Mouse (Mus musculus) fat pad, adult 2 months (tissue): ENCODE results near the gene Wnt3a.
"Not testable (repeated sequence)": the region's sequence is repeated elsewhere in the genome, so short reads cannot be mapped to it uniquely, and the experiment has no call there.

Source experiments
- DNase-seq: peaks from one replicate; pipeline ENCODE4 v3.0.0-alpha.2; 2011; ENCODE audit warnings: low read depth, low spot score; ENCODE audit errors: extremely low read depth

Gene Wnt3a

DNA sequence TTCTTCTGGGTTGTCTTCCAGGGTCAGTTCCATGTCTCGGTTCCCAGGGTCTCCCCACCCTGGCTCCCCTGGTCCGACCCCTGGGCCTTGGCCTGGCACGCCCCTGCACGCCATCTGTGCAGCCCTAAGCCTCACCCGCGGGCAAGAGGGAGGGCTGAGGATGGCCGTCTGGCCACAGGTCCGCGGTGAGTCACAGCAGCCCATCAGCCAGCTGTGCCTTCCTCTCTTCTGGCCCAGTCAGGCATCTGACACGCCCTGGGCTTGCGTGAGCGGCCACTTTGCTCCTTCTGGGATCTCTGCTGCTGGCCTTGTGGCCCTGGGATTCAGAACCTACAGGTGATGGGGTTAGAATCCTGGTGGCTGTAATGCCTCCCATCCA, 17.6 kb upstream of the Wnt3a start:
- no peak for DNase-seq

DNA sequence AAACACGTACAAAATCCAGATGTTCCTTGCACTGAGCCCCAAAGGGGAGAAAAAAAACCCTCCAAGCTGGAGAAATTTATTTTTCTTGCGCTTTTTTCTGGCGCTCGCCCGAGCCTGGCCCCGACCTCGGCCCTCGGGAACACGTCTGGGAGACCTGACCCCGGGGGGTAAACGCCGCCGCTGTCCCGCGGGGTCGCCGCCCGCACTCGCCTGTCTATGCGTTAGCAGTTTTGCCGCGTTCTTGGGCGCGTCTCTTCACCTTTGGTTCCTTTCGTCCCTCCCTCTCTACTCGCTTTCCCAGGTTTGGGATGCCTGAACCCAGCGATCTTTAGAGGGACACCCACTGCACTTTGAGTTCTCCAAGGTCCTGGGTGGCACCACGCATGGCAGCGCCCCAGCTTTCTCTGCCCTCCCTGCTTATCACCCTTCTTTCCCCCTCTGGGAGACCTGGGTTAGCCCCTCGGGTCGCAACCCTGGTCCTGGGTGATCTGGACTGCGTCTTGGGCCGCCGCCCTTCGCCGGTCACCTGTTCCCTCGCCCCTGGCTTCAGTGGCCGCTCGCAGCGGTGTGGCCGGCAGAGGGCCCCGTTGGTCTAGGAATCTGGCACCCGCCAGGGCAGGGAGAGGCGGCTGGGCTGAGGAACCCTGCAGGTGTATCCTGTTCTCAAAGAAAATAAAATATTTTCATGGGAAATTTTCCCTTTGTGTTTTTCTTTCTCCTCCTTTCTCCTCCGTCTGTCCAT, 17.0 kb upstream of the Wnt3a start:
- no peak for DNase-seq

DNA sequence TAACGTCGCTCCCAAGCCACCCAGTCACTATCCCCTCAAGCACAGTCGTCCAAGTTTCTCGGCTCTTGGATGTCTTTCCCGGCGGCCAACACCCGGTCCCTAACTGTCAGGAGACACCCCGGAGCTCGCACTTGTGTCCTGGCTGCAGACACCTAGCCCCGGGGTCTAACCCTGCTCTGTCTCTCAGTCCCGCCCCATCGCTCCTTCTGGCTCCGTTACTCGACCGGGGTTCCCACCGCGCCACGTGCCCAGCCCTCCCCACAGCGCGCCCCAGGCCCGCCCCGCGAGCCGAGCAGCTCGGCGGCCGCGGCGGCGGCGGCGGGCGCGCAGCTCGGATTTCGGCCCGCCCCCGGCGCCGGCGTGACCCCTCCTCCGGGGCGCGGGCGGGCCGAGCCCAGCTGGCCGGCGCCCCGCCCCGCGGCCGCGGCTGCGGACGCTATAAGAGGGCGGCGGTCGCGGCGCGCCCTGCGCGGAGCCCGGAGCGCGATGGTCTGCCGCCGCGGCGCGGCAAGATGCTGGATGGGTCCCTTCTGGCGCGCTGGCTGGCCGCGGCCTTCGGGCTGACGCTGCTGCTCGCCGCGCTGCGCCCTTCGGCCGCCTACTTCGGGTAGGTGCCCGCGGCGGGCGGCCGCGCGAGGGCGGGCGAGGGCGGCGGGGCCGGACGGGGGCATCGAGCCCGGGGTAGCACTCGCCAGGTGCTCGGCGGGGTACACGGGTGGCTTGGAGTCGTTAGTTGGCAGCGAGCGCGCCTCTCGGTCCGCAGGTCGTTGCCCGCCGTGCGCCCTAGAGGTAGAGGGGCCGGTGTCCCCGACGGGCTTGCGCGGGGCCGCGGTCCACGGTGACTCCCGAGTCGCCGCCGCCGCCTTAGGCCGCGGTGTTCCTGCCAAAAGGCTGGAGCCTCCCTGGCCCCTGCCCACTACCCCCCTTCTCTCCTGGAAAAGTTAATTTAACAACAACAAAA, 16.2 kb upstream of the Wnt3a start, which contains the start of gene Wnt9a:
Gene Wnt9a (plus strand): TSS at position 468 of the 961 bp plus-strand sequence.
- DNase-seq, result no peak

DNA sequence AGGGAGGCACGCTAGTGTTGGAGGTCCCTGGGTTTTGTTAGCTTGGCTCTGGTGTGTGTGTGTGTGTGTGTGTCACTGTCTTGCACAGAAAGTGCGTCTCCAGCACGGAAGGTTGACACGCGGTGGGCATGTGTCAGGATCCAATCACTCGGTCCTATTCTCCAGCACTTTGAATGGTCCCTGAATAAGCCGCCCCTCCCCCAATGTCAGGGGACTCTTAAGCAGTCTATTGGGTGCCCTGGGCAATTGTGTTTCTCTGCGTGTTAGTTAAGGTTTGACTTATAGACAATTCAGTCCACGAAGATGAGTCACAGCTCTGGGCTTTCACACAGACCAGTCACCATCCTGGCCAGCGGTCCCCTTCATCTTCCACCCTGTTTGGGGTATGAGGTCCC, 15.3 kb upstream of the Wnt3a start:
- no peak for DNase-seq

DNA sequence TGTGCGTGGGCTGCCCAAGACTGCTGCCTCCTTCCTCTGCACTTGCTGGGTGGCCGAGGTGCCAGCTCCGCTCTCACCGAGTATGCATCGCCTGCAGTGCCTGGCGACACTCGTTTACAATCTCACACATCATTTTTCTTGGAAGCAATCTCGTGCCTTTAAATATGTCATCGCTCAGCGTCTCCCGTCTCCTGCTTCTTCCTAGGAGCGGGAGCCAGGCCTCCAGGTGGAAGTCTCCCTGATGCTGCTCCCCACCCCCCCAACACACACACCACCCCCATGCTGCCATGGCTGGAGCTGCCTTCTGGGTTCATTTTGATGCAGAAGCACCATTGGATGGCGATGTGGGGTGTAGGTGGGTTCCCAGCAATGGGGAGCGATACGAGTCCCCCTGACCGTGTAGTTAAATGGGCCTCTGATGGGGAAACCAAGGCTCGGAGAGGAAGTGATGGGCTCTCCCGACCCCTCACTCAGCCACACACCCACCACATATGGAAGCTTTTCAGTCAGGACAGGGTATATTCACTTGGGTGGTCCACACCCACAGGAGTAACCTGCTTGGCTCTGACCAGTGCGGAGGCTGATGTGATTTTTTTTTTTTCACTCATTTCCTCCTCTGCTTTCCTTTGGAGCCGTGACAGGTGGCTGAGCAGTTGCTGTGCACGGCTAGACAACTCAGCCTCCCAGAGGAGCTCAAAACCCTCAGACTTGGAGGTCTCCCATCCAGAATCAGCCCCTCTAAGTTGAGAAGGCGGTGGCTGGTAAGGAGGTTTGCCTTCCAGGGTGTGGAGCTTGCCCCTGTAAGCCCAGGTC, 14.7 kb upstream of the Wnt3a start:
- DNase-seq, result no peak

DNA sequence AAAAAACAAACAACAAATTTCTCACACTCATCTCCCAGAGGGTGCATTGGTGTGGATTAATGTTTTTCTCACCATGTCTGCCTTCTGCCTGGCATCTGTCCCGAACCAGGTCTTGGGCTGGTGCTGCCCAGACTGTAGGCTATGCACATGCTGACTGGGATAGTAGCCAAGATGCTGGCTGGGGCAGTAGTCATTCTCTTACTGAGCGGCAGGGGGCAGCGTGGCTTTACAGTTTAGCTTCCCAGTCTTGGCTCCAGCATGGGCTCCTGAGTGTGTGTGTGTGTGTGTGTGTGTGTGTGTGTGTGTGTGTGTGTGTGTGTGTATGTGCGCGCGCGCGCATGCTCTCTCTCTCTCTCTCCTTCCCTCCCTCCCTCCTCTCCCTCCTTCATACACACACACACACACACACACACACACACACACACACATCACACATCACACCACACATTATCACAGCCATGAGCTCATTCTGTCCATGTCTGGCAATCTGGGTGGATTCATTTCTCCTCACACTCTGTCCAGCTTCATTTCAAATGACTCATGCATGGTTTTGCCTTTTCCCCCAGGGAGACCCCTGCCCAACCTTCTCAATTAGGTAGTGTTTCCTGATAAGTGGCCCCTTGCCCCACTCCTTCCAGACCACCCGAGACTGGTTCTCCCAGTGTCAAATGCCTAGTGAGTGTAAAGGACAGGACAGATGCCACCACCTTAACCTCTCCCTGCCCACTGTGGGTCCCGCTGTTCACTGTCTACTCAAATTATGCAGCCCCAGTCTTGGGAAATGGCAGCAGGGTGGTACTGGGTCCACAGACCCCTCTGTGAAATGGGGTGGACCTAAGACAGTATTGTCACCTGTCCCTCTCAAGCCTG, 12.4 kb upstream of the Wnt3a start:
- DNase-seq, result no peak

DNA sequence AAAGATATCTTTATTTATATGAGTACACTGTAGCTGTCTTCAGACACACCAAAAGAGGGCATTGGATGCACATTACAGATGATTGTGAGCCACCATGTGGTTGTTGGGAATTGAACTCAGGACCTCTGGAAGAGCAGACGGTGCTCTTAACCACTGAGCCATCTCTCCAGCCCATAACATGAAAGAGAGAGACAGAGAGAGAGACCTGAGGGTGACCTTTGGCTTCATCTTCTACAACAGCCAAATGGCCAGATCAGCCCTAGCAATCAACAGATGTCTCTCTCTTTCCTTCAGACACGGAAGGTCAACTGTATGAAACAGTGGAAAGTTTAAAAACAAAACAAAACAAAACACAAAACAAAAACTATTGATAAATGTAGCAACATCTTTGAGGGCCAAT, 10.5 kb upstream of the Wnt3a start:
- not testable (repeated sequence) for DNase-seq

DNA sequence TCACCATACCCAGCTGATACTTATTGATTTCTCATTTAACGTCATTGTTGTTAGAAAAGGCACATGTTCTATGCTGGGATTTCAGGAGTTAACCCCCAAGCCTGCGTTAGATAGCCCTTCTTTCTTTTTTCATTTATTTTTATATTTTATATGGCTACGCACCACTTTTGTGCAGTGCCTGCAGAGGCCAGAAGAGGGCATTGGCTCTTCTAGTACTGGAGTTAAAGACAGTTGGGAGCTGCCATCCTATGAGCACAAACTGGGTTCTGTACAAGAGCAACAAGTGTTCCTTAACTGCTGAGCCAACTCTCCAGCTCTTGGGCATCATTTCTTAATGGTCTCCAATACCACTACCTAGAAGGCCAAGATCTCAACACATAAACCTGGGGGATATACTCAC, 9.6 kb upstream of the Wnt3a start:
- no peak for DNase-seq

DNA sequence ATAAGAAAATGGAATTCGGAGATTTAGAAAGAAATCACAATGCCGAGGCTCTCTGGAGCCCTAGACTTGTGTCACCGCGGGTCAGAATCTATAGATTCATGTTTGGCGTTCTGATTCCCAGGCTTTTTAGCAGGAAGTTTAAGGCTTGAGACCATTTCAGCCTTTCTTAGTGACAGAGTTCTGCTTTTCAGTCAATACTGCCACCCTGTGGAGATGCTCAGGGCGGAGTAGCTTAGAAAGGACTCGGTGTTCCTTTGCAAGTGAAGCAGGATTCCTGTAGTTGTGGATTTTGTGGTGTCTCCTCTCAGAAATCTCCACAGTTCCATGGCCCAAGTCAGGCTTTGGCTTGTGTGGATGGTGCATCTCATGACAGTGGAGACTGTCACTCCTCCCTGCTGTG, 7.4 kb upstream of the Wnt3a start:
- DNase-seq, result no peak

DNA sequence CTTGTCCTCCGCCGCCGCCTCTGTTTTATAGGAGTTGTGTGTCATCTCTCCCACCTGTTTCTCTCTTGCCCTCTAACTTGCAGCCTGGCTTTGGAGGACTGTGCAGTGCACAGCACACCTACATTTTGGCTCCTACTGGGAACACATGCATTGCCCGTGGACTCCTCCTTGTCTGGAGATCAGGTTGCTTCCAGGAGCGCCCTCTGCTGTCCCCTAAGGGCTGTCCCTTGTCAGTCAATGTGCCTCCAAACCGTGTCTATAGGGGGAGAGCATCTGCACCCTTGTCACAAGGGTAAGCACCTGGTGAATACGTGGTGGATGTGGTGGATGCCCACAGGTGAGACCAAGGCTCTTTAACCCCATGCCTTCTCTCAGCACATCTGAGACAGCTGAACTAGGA, 3.1 kb upstream of the Wnt3a start:
- DNase-seq, result no peak

DNA sequence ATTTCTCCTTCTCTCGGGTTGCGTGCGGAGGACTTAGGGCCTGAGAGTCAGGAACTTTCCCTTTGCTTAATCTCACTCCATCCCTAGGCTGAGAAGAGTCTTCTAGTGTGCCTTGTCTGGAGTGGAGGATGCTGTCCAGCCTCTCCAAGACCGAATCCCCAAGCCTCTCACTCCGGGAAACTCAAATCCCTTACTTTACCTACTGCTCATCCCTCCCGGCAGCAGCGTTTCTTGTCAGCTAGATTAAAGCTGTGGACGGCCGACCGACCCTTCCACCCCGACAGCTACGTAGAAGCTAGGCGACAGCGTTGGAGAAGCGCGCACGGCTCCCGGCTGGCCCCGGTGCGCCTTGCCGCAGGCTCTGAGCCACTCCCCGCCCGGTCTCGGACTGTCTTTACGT, 846 bp downstream of the Wnt3a start:
- no peak for DNase-seq

DNA sequence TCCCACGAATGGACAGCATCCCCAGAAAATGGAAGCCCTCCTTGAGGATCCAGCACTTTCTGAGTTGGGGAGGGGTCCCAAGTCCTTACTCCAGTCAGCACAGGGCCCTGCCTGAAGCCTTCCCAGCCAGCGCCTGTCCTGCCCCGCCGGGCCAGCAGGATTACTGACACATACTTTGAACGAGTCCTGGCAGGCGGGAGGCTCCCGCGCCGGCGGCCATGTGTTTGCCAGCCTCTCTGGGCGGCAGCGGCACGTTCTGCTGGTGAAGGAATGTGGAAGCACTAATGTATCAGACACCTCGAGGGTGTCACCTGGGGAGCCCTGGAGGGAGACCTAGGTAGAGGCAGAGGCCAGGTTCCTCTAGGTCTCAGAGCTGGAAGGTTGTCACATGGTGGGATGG, 6.4 kb downstream of the Wnt3a start:
- DNase-seq, result no peak

DNA sequence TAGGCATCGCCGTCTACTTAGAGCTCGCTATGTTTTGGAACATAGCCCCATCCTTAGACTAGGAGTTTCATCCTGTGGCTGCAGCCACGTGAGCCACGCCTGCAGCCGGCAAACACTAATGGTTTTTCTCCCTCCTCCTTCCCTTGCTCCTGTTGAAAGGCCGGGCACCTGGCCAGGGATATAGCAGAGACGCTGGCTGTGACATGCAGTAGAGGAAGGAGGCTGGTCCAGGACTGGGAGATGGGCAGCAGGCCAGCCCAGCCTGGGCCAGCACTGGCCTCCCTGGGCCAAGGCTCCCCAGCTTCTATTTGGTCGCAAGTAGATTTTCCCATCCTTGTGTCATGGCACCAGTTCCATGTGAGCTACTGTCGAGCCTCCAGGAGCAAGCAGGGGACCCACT, 7.6 kb downstream of the Wnt3a start:
- peak; percentile 49 for DNase-seq

DNA sequence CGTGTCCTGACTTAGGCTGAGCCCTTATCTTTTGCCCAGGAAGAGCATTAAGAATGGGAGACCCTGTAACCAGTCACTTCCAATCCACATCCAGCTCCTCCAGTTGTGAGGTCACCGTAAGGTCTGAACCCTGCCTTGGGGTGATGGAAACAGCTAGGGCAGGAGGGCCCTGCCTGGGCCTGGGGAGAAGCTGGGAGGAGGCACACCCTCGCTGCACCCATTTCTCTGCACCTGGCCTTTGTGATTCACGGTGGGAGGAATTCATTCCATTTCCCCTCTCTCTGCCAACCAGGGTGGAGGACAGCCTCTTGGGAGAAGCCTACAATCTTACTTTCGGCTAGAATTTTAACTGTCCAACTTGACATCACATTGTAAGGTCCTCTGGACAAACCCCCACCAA, 8.4 kb downstream of the Wnt3a start:
- no peak for DNase-seq

DNA sequence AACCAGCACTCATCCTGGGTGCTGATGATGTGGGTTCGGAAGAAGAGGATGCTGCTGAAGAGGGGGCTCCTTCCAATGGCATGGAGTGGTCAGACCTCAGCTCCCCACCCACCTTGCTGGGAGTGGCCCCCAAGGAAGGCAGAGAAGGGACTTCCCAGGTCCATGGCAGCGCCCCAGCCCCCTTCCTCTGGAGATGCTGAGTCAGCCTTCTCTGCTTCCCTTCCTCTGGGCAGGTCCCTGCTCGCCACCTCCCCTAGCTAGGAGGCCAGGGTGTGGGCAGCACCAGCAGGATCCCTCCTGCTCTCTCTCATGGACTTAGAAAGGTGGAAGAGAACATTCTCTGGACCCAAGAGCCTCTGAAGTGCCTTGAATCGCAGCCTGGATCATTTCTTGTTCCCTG, 12.5 kb downstream of the Wnt3a start:
- no peak for DNase-seq

DNA sequence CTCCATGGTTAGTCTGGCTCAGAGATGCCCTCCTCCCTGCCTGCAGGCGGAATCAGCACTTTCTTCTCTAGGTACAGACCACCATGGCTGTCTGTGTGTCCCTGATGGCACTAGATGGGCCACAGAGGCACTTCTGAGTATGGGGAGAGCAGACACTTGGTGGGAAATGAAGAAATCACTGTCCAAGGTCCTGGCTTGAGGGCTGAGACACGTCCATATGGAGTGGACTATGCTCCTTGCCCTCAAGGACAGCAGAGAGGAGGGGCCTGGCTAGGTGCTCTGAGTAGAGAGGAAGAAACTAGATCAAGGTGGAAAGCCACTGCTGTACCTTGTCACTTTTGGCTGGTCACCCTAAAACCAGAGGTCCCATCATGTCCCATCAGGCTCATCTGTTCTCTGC, 13.7 kb downstream of the Wnt3a start:
- no peak for DNase-seq

DNA sequence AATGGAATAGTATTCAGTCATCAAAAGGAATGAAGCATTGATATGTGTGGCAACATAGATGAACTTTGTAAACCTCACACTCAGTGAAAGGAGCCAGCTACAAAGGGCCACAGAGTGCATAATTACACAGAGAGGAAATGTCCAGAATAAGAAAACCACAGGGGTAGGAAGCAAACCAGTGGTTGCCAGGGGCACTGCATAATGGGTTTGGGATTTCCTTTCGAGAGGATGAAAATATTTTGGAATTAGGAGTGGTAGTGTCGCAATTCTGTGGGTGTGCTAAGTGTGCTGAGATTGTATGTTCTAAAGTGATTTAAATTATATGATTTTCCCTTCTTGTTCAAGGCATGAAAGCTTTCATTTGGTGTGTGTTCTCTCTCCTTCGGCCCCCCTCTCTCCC, 16.4 kb downstream of the Wnt3a start:
- DNase-seq, result no peak

DNA sequence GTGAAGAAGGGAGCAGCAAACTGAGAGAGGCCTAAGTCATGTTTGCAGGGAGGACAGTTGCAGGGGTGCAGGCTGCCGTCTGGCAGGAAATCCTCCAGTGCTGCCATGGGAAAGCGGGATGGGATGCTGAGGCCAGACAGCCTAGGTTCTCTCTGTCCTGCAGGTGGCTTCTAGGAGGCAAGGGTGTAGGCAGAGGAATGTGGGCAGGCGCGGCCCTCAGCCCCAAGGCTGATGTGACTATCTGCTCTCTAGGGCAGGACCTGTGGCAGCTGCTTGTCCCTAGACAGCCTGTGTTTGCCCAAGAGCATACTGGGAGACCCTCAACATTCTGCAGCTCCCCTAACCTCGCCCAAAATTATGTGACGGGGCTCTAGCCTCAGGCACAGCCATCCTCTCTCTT, 23.8 kb downstream of the Wnt3a start:
- no peak for DNase-seq

DNA sequence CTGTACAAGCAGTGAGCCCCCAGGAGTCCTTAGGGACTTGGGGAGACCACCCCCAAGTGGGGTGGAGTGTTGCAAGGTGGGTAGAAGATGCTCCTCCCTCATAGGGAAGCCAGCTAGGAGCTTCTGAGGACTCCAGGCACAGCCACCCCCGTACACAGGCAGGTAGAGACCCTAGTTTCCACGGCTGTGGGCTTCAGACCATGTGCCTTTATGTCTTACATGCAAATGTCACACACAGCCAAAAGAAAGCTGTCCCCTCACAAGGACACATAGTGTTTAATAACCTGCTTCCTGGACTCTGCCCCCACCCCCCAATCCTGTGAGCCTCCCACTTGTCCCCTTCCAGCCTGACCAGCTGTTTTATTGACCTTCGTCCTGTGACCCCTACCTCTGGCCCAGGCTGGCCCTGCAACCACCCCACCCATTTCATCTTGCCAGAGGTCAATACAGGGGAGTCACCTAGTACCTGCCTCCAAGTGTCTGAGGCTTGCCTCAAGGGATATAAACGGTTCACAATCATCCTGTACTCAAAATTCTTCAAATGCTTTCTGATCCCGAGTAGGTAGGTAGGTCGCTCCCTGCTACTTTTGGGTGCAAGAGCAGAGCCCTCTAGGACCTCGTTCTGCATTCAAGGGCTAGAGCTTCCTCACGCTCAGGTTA, 25.3 kb downstream of the Wnt3a start:
- no peak for DNase-seq

DNA sequence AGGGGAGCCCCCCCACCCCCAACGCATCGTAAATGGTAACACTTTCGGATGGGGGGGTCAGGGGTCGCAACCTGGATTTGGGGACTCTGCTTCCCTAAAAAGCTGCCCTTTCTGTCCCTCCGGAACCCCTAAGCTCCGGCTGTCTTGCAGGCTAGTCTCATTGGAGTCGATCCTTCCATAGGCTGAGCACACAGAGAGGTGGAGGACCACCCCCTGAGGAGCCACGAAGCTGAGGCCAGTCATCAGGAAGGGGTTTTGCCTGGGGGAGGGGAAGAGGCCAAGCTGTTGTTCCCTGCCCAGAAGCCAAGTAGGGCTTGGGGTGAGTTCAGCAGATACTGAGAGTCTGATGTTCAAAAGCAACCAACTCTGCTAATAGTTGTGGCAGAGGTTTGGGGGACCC, 26.0 kb downstream of the Wnt3a start:
- DNase-seq, result no peak
